Mouse (Mus musculus): ENCODE data around the gene Nploc4.

DNA sequence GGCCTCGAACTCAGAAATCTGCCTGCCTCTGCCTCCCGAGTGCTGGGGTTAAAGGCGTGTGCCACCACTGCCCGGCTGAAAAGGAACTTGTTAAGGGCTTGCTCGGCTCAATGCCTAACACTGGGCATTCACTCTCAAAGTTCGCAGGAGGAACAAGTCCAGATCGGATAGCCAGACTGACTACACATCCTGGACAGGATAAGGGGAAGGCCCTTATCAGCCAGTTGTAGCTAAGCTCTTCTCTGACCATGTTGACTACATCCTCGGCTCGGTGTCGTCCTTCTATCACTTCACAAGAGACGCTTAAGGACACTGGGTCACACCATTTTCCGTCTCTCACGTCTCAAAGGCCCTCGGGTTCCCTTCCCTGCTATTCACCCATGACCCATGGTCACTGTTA lies 19.9 kb upstream of the Nploc4 start:
- no peak for TF ChIP-seq POLR2A (IDR thresholded peaks at IDR 0.05; ENCODE audit: extremely low read depth, insufficient read depth, low read length)
- no peak for TF ChIP-seq CTCF (IDR thresholded peaks at IDR 0.05; ENCODE audit: low read depth, low read length)
